Mouse (Mus musculus) ES-Bruce4 (cell line): Measurements from ENCODE around the gene Nsun3. TPM values are rescaled to one million over a fixed set of nuclear protein-coding genes. Genes with fewer than 3 reads are reported as not detected.
"Not testable (repeated sequence)": the region's sequence is repeated elsewhere in the genome, so short reads cannot be mapped to it uniquely, and the experiment has no call there.

Experiments used
- H3K27ac ChIP-seq: 2 replicates; pipeline ENCODE4 v1.5.1; 2012; ENCODE audit warnings: low read length, inconsistent platforms; ENCODE audit not compliant: insufficient read depth
- H3K27me3 ChIP-seq: 2 replicates; pipeline ENCODE4 v1.6.1; 2012; ENCODE audit warnings: mild to moderate bottlenecking, low read length, inconsistent platforms; ENCODE audit not compliant: control insufficient read depth, poor library complexity, insufficient read depth, severe bottlenecking
- H3K36me3 ChIP-seq: 2 replicates; pipeline ENCODE4 v1.6.1; 2012; ENCODE audit warnings: inconsistent platforms, mild to moderate bottlenecking, low read length, moderate library complexity; ENCODE audit not compliant: control insufficient read depth, poor library complexity, insufficient read depth, severe bottlenecking
- H3K4me1 ChIP-seq: one replicate; pipeline ENCODE4 v1.8.1; 2011; ENCODE audit warnings: low read length; ENCODE audit not compliant: control insufficient read depth, insufficient read depth
- H3K4me3 ChIP-seq: 2 replicates; pipeline ENCODE4 v1.5.1; 2011; ENCODE audit warnings: low read depth, mild to moderate bottlenecking, low read length
- H3K9ac ChIP-seq: 2 replicates; pipeline ENCODE4 v1.6.1; 2012; ENCODE audit warnings: low read depth, mild to moderate bottlenecking, inconsistent platforms; ENCODE audit not compliant: poor library complexity, severe bottlenecking
- H3K9me3 ChIP-seq: replicated peaks from 2 replicates; pipeline ENCODE4 v1.6.1; 2012; ENCODE audit warnings: mild to moderate bottlenecking, low read length, inconsistent platforms; ENCODE audit not compliant: control insufficient read depth, poor library complexity, insufficient read depth, severe bottlenecking
- CTCF ChIP-seq: IDR thresholded peaks from one replicate; pipeline ENCODE4 v1.8.1; 2011; ENCODE audit warnings: low read depth, low read length
- EP300 ChIP-seq: IDR thresholded peaks from 2 replicates; pipeline ENCODE4 v1.6.1; 2011; ENCODE audit warnings: low read depth, low read length; ENCODE audit not compliant: insufficient read depth
- POLR2A ChIP-seq: IDR thresholded peaks from one replicate; pipeline ENCODE4 v1.8.1; 2011; ENCODE audit warnings: low read length; ENCODE audit not compliant: insufficient read depth
- polyA plus RNA-seq: library from polyadenylated mRNA; stranded (reverse); fragments of >200 nt; gene quantifications from 2 replicates; pipeline ENCODE4 v1.2.4, GENCODE M21; 2011; ENCODE audit warnings: low read depth; ENCODE audit not compliant: missing spikeins, insufficient read depth, insufficient read length

The Nsun3 gene
- polyA plus RNA-seq, 1 experiment, result 7.3 TPM

GRCm38 (mm10) chr16:62734359-62734758, 52.3 kb downstream of the Nsun3 start:
- Histone ChIP-seq H3K36me3 (no peaks in the 10 kb centered on the region), H3K4me3 (no peak overlapping the region), H3K27ac (no peak overlapping the region), H3K27me3 (no peaks in the 10 kb centered on the region), H3K4me1 (no peaks in the 10 kb centered on the region), H3K9me3 (no peaks in the 10 kb centered on the region), H3K9ac (no peak overlapping the region)
- TF ChIP-seq EP300 (no peak), CTCF (no peak), POLR2A (no peak)

- no peak overlapping the region for H3K4me3 ChIP-seq
- H3K4me1 ChIP-seq, result no peaks in the 10 kb centered on the region
- no peak overlapping the region for H3K9ac ChIP-seq
- TF ChIP-seq EP300, result no peak
- no peak for TF ChIP-seq CTCF
- no peak for TF ChIP-seq POLR2A
- no peaks in the 10 kb centered on the region for H3K9me3 ChIP-seq
- H3K27ac ChIP-seq, result no peak overlapping the region
- H3K27me3 ChIP-seq, result no peaks in the 10 kb centered on the region
- H3K36me3 ChIP-seq, result no peaks in the 10 kb centered on the region
Measured at GRCm38 (mm10) chr16:62730291-62730690, 56.3 kb downstream of the Nsun3 start.

GRCm38 (mm10) chr16:62729846-62730245, 56.8 kb downstream of the Nsun3 start:
- no peak for TF ChIP-seq EP300
- TF ChIP-seq POLR2A, result no peak
- TF ChIP-seq CTCF, result no peak
- Histone ChIP-seq H3K4me1 (no peaks in the 10 kb centered on the region), H3K27ac (no peak overlapping the region), H3K36me3 (no peaks in the 10 kb centered on the region), H3K9me3 (no peaks in the 10 kb centered on the region), H3K9ac (no peak overlapping the region), H3K27me3 (no peaks in the 10 kb centered on the region), H3K4me3 (no peak overlapping the region)

GRCm38 (mm10) chr16:62718255-62718654, 68.4 kb downstream of the Nsun3 start:
- H3K4me1 ChIP-seq, H3K9me3 ChIP-seq, H3K4me3 ChIP-seq, H3K27me3 ChIP-seq, H3K36me3 ChIP-seq, H3K27ac ChIP-seq, H3K9ac ChIP-seq: not testable (repeated sequence)

- Histone ChIP-seq H3K36me3 (no peaks in the 10 kb centered on the region), H3K9ac (no peak overlapping the region), H3K4me1 (no peaks in the 10 kb centered on the region), H3K9me3 (no peaks in the 10 kb centered on the region), H3K27me3 (no peaks in the 10 kb centered on the region), H3K4me3 (no peak overlapping the region), H3K27ac (no peak overlapping the region)
- no peak for TF ChIP-seq EP300
- TF ChIP-seq CTCF, result no peak
- no peak for TF ChIP-seq POLR2A
Measured at GRCm38 (mm10) chr16:62690436-62690835, 96.2 kb downstream of the Nsun3 start.

GRCm38 (mm10) chr16:62686073-62686472, 100.5 kb downstream of the Nsun3 start:
- no peak for TF ChIP-seq EP300
- TF ChIP-seq POLR2A, result no peak
- TF ChIP-seq CTCF, result no peak
- no peaks in the 10 kb centered on the region for H3K36me3 ChIP-seq
- H3K27me3 ChIP-seq, result no peaks in the 10 kb centered on the region
- H3K27ac ChIP-seq, result no peak overlapping the region
- no peaks in the 10 kb centered on the region for H3K4me1 ChIP-seq
- H3K4me3 ChIP-seq, result no peak overlapping the region
- no peaks in the 10 kb centered on the region for H3K9me3 ChIP-seq
- H3K9ac ChIP-seq, result no peak overlapping the region

- Histone ChIP-seq H3K4me3 (no peak overlapping the region), H3K27ac (no peak overlapping the region), H3K9ac (no peak overlapping the region), H3K9me3 (no peaks in the 10 kb centered on the region), H3K27me3 (no peaks in the 10 kb centered on the region), H3K4me1 (no peaks in the 10 kb centered on the region), H3K36me3 (no peaks in the 10 kb centered on the region)
- no peak for TF ChIP-seq POLR2A
Measured at GRCm38 (mm10) chr16:62685494-62685893, 101.1 kb downstream of the Nsun3 start.

Other genes starting within 250 kb of the Nsun3 start
- gene Stx19, start 27.9 kb upstream of the Nsun3 start, polyA plus RNA-seq, result not detected in 2 replicates
- 22.9 and 34.9 TPM in 2 replicates for gene Arl13b, start 60.2 kb upstream of the Nsun3 start, polyA plus RNA-seq
- 18.0 TPM in 2 replicates for gene Pros1, start 67.5 kb upstream of the Nsun3 start, polyA plus RNA-seq